Mouse (Mus musculus) left cerebral cortex, postnatal 36 days (tissue): ENCODE data around the gene Gng7. TPM values are rescaled to one million over a fixed set of nuclear protein-coding genes. Genes with fewer than 3 reads are reported as not detected.

ENCODE experiments used
- total RNA-seq, 2 experiments: library from RNA; stranded (reverse); gene quantifications; 2 replicates each; pipeline ENCODE4 v1.2.3; 2021

Gene Gng7
- total RNA-seq, 2 experiments from 2014 or later: 97.9 to 136 TPM

Other genes starting within 250 kb of the Gng7 start
- 10 to 100 TPM; 44.3 to 53.0 TPM for gene Sf3a2, start 216.7 kb downstream of the Gng7 start, total RNA-seq
- gene Plekhj1, start 216.3 kb downstream of the Gng7 start, total RNA-seq: 10 to 100 TPM; 53.5 to 63.2 TPM
- gene Amh, start 209.7 kb downstream of the Gng7 start, total RNA-seq: 1 to 10 TPM; 1.2 to 2.0 TPM
- gene Jsrp1, start 201.4 kb downstream of the Gng7 start, total RNA-seq: 1 to 10 TPM; 5.5 to 5.6 TPM
- gene Oaz1, start 188.3 kb downstream of the Gng7 start, total RNA-seq: 100 to 1,000 TPM; 507 to 583 TPM
- gene Lingo3, start 170.9 kb downstream of the Gng7 start, total RNA-seq: 10 to 100 TPM; 38.5 to 46.7 TPM
- gene Lsm7, start 159.7 kb downstream of the Gng7 start, total RNA-seq: 10 to 100 TPM; 34.2 to 44.0 TPM
- 10 to 100 TPM; 53.2 to 66.1 TPM for gene Sppl2b, start 159.7 kb downstream of the Gng7 start, total RNA-seq
- under 1 TPM in 1 of 2 experiments, not detected in 1; 0.32 TPM for gene Tmprss9, start 143.1 kb downstream of the Gng7 start, total RNA-seq
- gene Timm13, start 114.0 kb downstream of the Gng7 start, total RNA-seq: 100 to 1,000 TPM; 120 to 153 TPM
- 10 to 100 TPM; 17.6 to 21.2 TPM for gene Lmnb2, start 96.7 kb downstream of the Gng7 start, total RNA-seq
- gene Gadd45b, start 84.9 kb downstream of the Gng7 start, total RNA-seq: 10 to 100 TPM; 17.4 to 23.9 TPM
- 100 to 1,000 TPM; 102 to 111 TPM for gene Diras1, start 10.7 kb upstream of the Gng7 start, total RNA-seq
- 10 to 100 TPM; 66.9 to 74.2 TPM for gene Slc39a3, start 22.5 kb upstream of the Gng7 start, total RNA-seq
- gene Sgta, start 45.2 kb upstream of the Gng7 start, total RNA-seq: 100 to 1,000 TPM; 169 to 176 TPM
- 10 to 100 TPM; 47.0 to 49.8 TPM for gene Thop1, start 55.1 kb upstream of the Gng7 start, total RNA-seq
- under 1 TPM; 0.23 to 0.72 TPM for gene Creb3l3, start 83.9 kb upstream of the Gng7 start, total RNA-seq
- gene Map2k2, start 91.0 kb upstream of the Gng7 start, total RNA-seq: 100 to 1,000 TPM; 120 to 133 TPM
- gene Zbtb7a, start 120.3 kb upstream of the Gng7 start, total RNA-seq: 100 to 1,000 TPM; 120 to 133 TPM
- 10 to 100 TPM; 26.7 to 31.8 TPM for gene Pias4, start 153.0 kb upstream of the Gng7 start, total RNA-seq
- 100 to 1,000 TPM; 857 to 954 TPM for gene Eef2, start 161.7 kb upstream of the Gng7 start, total RNA-seq
- gene Dapk3, start 168.1 kb upstream of the Gng7 start, total RNA-seq: 10 to 100 TPM; 75.0 to 76.4 TPM
- gene 4930442H23Rik, start 168.9 kb upstream of the Gng7 start, total RNA-seq: not detected
- under 1 TPM in 1 of 2 experiments, not detected in 1; 0.34 TPM for gene Nmrk2, start 187.1 kb upstream of the Gng7 start, total RNA-seq
- 100 to 1,000 TPM; 202 to 212 TPM for gene Atcay, start 215.9 kb upstream of the Gng7 start, total RNA-seq
- gene Zfr2, start 218.2 kb upstream of the Gng7 start, total RNA-seq: 10 to 100 TPM; 54.9 to 72.9 TPM
- 100 to 1,000 TPM; 191 to 213 TPM for gene Matk, start 238.0 kb upstream of the Gng7 start, total RNA-seq